In genomic region chr10:128008207-128008889, GRCm38 (mm10) we compare ENCODE assay signal across 8 mouse cellular contexts. TPM values are rescaled to one million over a fixed set of nuclear protein-coding genes. Genes with fewer than 3 reads are reported as not detected.
DNase-seq lines count a peak whose midpoint lies in the region; ATAC-seq and TF ChIP-seq lines count a peak whose summit lies in the region.
"Had no signal": no experiment of that assay in that cellular context is flagged by ENCODE, and none has a peak within 500 bp of the region (broad histone marks: within the 10 kb centered on the region; RNA-seq: fewer than 3 reads in every experiment).

No protein-coding gene starts in this region.

- H3K4me2 ChIP-seq in intestine, embryonic 15.5 days (replicated peaks), result no peak overlapping the region

- no peak overlapping the region for H3K27ac ChIP-seq in cortical plate, adult 2 months (ENCODE audit: insufficient read depth, low read length)
- H3K27ac ChIP-seq in intestine, embryonic 15.5 days, result no peak overlapping the region
- no peak overlapping the region for H3K27ac ChIP-seq in midbrain, embryonic 10.5 days (replicated peaks)

- WGBS in intestine, embryonic 15.5 days, result 5% methylated on average over 4 of the region's 4 CpGs
- 13% methylated on average over 4 of the region's 4 CpGs for WGBS in midbrain, embryonic 10.5 days

- ATAC-seq in activated CD4-positive, CD25-positive, alpha-beta regulatory T cell, adult 4 months, result peak; percentile 85
- peak; percentile 57; the same call in 1 of the 2 replicates for ATAC-seq in intestine, embryonic 15.5 days

- TF ChIP-seq POLR2A in cortical plate, adult 2 months (IDR thresholded peaks at IDR 0.05; ENCODE audit: extremely low read depth, insufficient read depth, low read length), result no peak

- H3K9ac ChIP-seq in intestine, embryonic 15.5 days, result no peak overlapping the region

- TF ChIP-seq CTCF in cortical plate, adult 2 months (IDR thresholded peaks at IDR 0.05; ENCODE audit: extremely low read depth, insufficient read depth, low read length), result peak; percentile 68

- no peaks in the 10 kb centered on the region for H3K9me3 ChIP-seq in intestine, embryonic 15.5 days
- no peaks in the 10 kb centered on the region for H3K9me3 ChIP-seq in midbrain, embryonic 10.5 days (replicated peaks)

- H3K4me1 ChIP-seq in cortical plate, adult 2 months (ENCODE audit: control insufficient read depth, insufficient read depth, low read length), result no peaks in the 10 kb centered on the region
- H3K4me1 ChIP-seq in intestine, embryonic 15.5 days (replicated peaks), result 0 out of 2 replicates have a peak, but pooled peaks cover 2% of the 10 kb centered on the region
- H3K4me1 ChIP-seq in midbrain, embryonic 10.5 days, result no peaks in the 10 kb centered on the region

- H3K27me3 ChIP-seq in intestine, embryonic 15.5 days (replicated peaks), result no peaks in the 10 kb centered on the region
- no peaks in the 10 kb centered on the region for H3K27me3 ChIP-seq in midbrain, embryonic 10.5 days (ENCODE audit: low read depth, poor library complexity, severe bottlenecking)

- DNase-seq in gastrocnemius, postnatal 10 days, result peak; percentile 75
- peak; percentile 67 to 81 for DNase-seq in left cerebral cortex, postnatal 10 days (ENCODE audit: extremely low spot score in 1 of 2, low spot score in 2 of 2)
- DNase-seq in midbrain, embryonic 10.5 days (ENCODE audit: low spot score), result peak; percentile 76
- DNase-seq in right cerebral cortex, postnatal 36 days (ENCODE audit: low spot score in 2 of 2), result peak; percentile 16 to 42

- no peak overlapping the region for H3K4me3 ChIP-seq in cortical plate, adult 2 months (ENCODE audit: insufficient read depth, low read length)
- no peak overlapping the region for H3K4me3 ChIP-seq in intestine, embryonic 15.5 days (replicated peaks)
- no peak overlapping the region for H3K4me3 ChIP-seq in midbrain, embryonic 10.5 days
- H3K4me3 ChIP-seq: myocyte had no signal

- H3K36me3 ChIP-seq in intestine, embryonic 15.5 days, result no peaks in the 10 kb centered on the region
- no peaks in the 10 kb centered on the region for H3K36me3 ChIP-seq in midbrain, embryonic 10.5 days

- intact Hi-C loops in left cerebral cortex, postnatal 10 days (cut with DNase I), result loop anchor here (5.0 to 10.0 kb wide), 2 partner anchors 271 to 324 kb away; partner anchors contain the start of gene Zbtb39

RNA-seq across cellular contexts. Expression of gene Hsd17b6, which starts 0.9 kb away (rescaled TPM):
- not detected for polyA plus RNA-seq in activated CD4-positive, CD25-positive, alpha-beta regulatory T cell, adult 4 months (2017; shearing (Covaris generic))
- polyA plus RNA-seq in cortical plate, adult 2 months (2012; rRNA removed), result not detected in 2 replicates
- not detected for total RNA-seq in gastrocnemius, postnatal 10 days (2021)
- 0.38 and 0.48 TPM in 2 replicates for polyA plus RNA-seq in intestine, embryonic 15.5 days (2015; fragmentation: Nextera tagmentation; extraction: Ambion mirVana)
- not detected for total RNA-seq in left cerebral cortex, postnatal 10 days (2021)
- not detected in 2 replicates for polyA plus RNA-seq in midbrain, embryonic 10.5 days (2016; fragmentation: Nextera tagmentation; extraction: Ambion mirVana)
- polyA plus RNA-seq: myocyte had no signal

RNA-seq across cellular contexts. Expression of gene Prim1, which starts 6.6 kb away (rescaled TPM):
- polyA plus RNA-seq in activated CD4-positive, CD25-positive, alpha-beta regulatory T cell, adult 4 months (2017; shearing (Covaris generic)), result 10 to 100 TPM; 26.5 to 37.8 TPM
- 7.5 and 8.1 TPM in 2 replicates for polyA plus RNA-seq in cortical plate, adult 2 months (2012; rRNA removed)
- total RNA-seq in gastrocnemius, postnatal 10 days (2021), result 1 to 10 TPM; 5.0 to 6.5 TPM
- 67.9 and 73.0 TPM in 2 replicates for polyA plus RNA-seq in intestine, embryonic 15.5 days (2015; fragmentation: Nextera tagmentation; extraction: Ambion mirVana)
- 10 to 100 TPM; 10.5 to 10.9 TPM for total RNA-seq in left cerebral cortex, postnatal 10 days (2021)
- 105 and 114 TPM in 2 replicates for polyA plus RNA-seq in midbrain, embryonic 10.5 days (2016; fragmentation: Nextera tagmentation; extraction: Ambion mirVana)

RNA-seq across cellular contexts. Expression of gene Naca, which starts 27.0 kb away (rescaled TPM):
- polyA plus RNA-seq in activated CD4-positive, CD25-positive, alpha-beta regulatory T cell, adult 4 months (2017; shearing (Covaris generic)), result 1,000 to 10,000 TPM; 1,124 to 1,330 TPM
- 175 and 177 TPM in 2 replicates for polyA plus RNA-seq in cortical plate, adult 2 months (2012; rRNA removed)
- total RNA-seq in gastrocnemius, postnatal 10 days (2021), result 100 to 1,000 TPM; 517 to 566 TPM
- 779 and 830 TPM in 2 replicates for polyA plus RNA-seq in intestine, embryonic 15.5 days (2015; fragmentation: Nextera tagmentation; extraction: Ambion mirVana)
- 100 to 1,000 TPM; 351 to 355 TPM for total RNA-seq in left cerebral cortex, postnatal 10 days (2021)
- polyA plus RNA-seq in midbrain, embryonic 10.5 days (2016; fragmentation: Nextera tagmentation; extraction: Ambion mirVana), result 814 and 925 TPM in 2 replicates

RNA-seq across cellular contexts. Expression of gene Ptges3, which starts 50.4 kb away (rescaled TPM):
- polyA plus RNA-seq in activated CD4-positive, CD25-positive, alpha-beta regulatory T cell, adult 4 months (2017; shearing (Covaris generic)), result 100 to 1,000 TPM; 194 to 285 TPM
- polyA plus RNA-seq in cortical plate, adult 2 months (2012; rRNA removed), result 66.9 and 67.7 TPM in 2 replicates
- total RNA-seq in gastrocnemius, postnatal 10 days (2021), result 10 to 100 TPM; 76.1 to 84.5 TPM
- polyA plus RNA-seq in intestine, embryonic 15.5 days (2015; fragmentation: Nextera tagmentation; extraction: Ambion mirVana), result 482 and 586 TPM in 2 replicates
- total RNA-seq in left cerebral cortex, postnatal 10 days (2021), result 100 to 1,000 TPM; 149 to 156 TPM
- 669 and 729 TPM in 2 replicates for polyA plus RNA-seq in midbrain, embryonic 10.5 days (2016; fragmentation: Nextera tagmentation; extraction: Ambion mirVana)
